Mouse (Mus musculus): ENCODE measurements at regions not wholly inside any gene's neighbourhood (a gene's known extent, or its start where the extent isn't known, plus 50 kb on each side); places are given as distances from the start of the nearest gene placed in this dataset.

GRCm38 (mm10) chr14:100352961-100353452 is 68.5 kb upstream of the Klf12 start:
- Histone ChIP-seq H3K4me3 (ENCODE audit: control insufficient read depth, insufficient read depth, low read length) (no peak overlapping the region), H3K4me1 (replicated peaks; ENCODE audit: control insufficient read depth, insufficient read depth, low read length) (no peaks in the 10 kb centered on the region), H3K27ac (ENCODE audit: control insufficient read depth, insufficient read depth, low read length) (no peak overlapping the region), H3K36me3 (ENCODE audit: control insufficient read depth, insufficient read depth, low read length) (no peaks in the 10 kb centered on the region), H3K27me3 (ENCODE audit: control insufficient read depth, insufficient read depth, low read length) (no peaks in the 10 kb centered on the region)
- TF ChIP-seq POLR2A (IDR thresholded peaks at IDR 0.05; ENCODE audit: control insufficient read depth, extremely low read depth, insufficient read depth, low read length, poor library complexity) (no peak), CTCF (IDR thresholded peaks at IDR 0.05; ENCODE audit: borderline replicate concordance, control insufficient read depth, extremely low read depth, insufficient read depth, low read length, poor library complexity) (no peak)
- DNase-seq: no peak
- 76% methylated on average over 4 of the region's 4 CpGs for WGBS

GRCm38 (mm10) chr14:100351004-100351403 is 66.5 kb upstream of the Klf12 start:
- H3K27me3 ChIP-seq (ENCODE audit: control insufficient read depth, insufficient read depth, low read length): no peaks in the 10 kb centered on the region
- H3K27ac ChIP-seq (ENCODE audit: control insufficient read depth, insufficient read depth, low read length): no peak overlapping the region
- WGBS: 94% methylated on average over 7 of the region's 7 CpGs
- TF ChIP-seq POLR2A (IDR thresholded peaks at IDR 0.05; ENCODE audit: control insufficient read depth, extremely low read depth, insufficient read depth, low read length, poor library complexity): no peak
- TF ChIP-seq CTCF (IDR thresholded peaks at IDR 0.05; ENCODE audit: borderline replicate concordance, control insufficient read depth, extremely low read depth, insufficient read depth, low read length, poor library complexity): no peak
- DNase-seq: no peak
- no peaks in the 10 kb centered on the region for H3K36me3 ChIP-seq (ENCODE audit: control insufficient read depth, insufficient read depth, low read length)
- no peak overlapping the region for H3K4me3 ChIP-seq (ENCODE audit: control insufficient read depth, insufficient read depth, low read length)
- H3K4me1 ChIP-seq (replicated peaks; ENCODE audit: control insufficient read depth, insufficient read depth, low read length): no peaks in the 10 kb centered on the region

GRCm38 (mm10) chr14:100350021-100350790 is 65.7 kb upstream of the Klf12 start:
- Histone ChIP-seq H3K36me3 (ENCODE audit: control insufficient read depth, insufficient read depth, low read length) (no peaks in the 10 kb centered on the region), H3K4me3 (ENCODE audit: control insufficient read depth, insufficient read depth, low read length) (no peak overlapping the region), H3K27ac (ENCODE audit: control insufficient read depth, insufficient read depth, low read length) (no peak overlapping the region), H3K27me3 (ENCODE audit: control insufficient read depth, insufficient read depth, low read length) (no peaks in the 10 kb centered on the region), H3K4me1 (replicated peaks; ENCODE audit: control insufficient read depth, insufficient read depth, low read length) (no peaks in the 10 kb centered on the region)
- WGBS: 90% methylated on average over 9 of the region's 9 CpGs
- DNase-seq: no peak
- TF ChIP-seq POLR2A (IDR thresholded peaks at IDR 0.05; ENCODE audit: control insufficient read depth, extremely low read depth, insufficient read depth, low read length, poor library complexity): no peak
- TF ChIP-seq CTCF (IDR thresholded peaks at IDR 0.05; ENCODE audit: borderline replicate concordance, control insufficient read depth, extremely low read depth, insufficient read depth, low read length, poor library complexity): no peak

GRCm38 (mm10) chr14:100348336-100349164 is 64.1 kb upstream of the Klf12 start:
- TF ChIP-seq POLR2A (IDR thresholded peaks at IDR 0.05; ENCODE audit: control insufficient read depth, extremely low read depth, insufficient read depth, low read length, poor library complexity) (no peak), CTCF (IDR thresholded peaks at IDR 0.05; ENCODE audit: borderline replicate concordance, control insufficient read depth, extremely low read depth, insufficient read depth, low read length, poor library complexity) (no peak)
- Histone ChIP-seq H3K4me1 (replicated peaks; ENCODE audit: control insufficient read depth, insufficient read depth, low read length) (no peaks in the 10 kb centered on the region), H3K27ac (ENCODE audit: control insufficient read depth, insufficient read depth, low read length) (no peak overlapping the region), H3K4me3 (ENCODE audit: control insufficient read depth, insufficient read depth, low read length) (no peak overlapping the region), H3K27me3 (ENCODE audit: control insufficient read depth, insufficient read depth, low read length) (no peaks in the 10 kb centered on the region), H3K36me3 (ENCODE audit: control insufficient read depth, insufficient read depth, low read length) (no peaks in the 10 kb centered on the region)
- DNase-seq: no peak
- WGBS: 91% methylated on average over 4 of the region's 4 CpGs

GRCm38 (mm10) chr14:100336926-100337325 is 52.4 kb upstream of the Klf12 start:
- no peaks in the 10 kb centered on the region for H3K27me3 ChIP-seq (ENCODE audit: control insufficient read depth, insufficient read depth, low read length)
- H3K36me3 ChIP-seq (ENCODE audit: control insufficient read depth, insufficient read depth, low read length): no peaks in the 10 kb centered on the region
- H3K4me1 ChIP-seq (replicated peaks; ENCODE audit: control insufficient read depth, insufficient read depth, low read length): no peaks in the 10 kb centered on the region
- DNase-seq: no peak
- H3K4me3 ChIP-seq (ENCODE audit: control insufficient read depth, insufficient read depth, low read length): no peak overlapping the region
- 94% methylated on average over 4 of the region's 4 CpGs for WGBS
- no peak for TF ChIP-seq CTCF (IDR thresholded peaks at IDR 0.05; ENCODE audit: borderline replicate concordance, control insufficient read depth, extremely low read depth, insufficient read depth, low read length, poor library complexity)
- no peak for TF ChIP-seq POLR2A (IDR thresholded peaks at IDR 0.05; ENCODE audit: control insufficient read depth, extremely low read depth, insufficient read depth, low read length, poor library complexity)
- no peak overlapping the region for H3K27ac ChIP-seq (ENCODE audit: control insufficient read depth, insufficient read depth, low read length)
